Mouse (Mus musculus) stomach, embryonic 16.5 days (tissue): ENCODE results near the gene Alkbh1. TPM values are rescaled to one million over a fixed set of nuclear protein-coding genes. Genes with fewer than 3 reads are reported as not detected.

Experiments
- ATAC-seq: fragments of 200-750 bp; cut with Nextera tagmentation; 2 replicates; pipeline ENCODE4 v1.8.0; 2017; ENCODE audit warnings: moderate number of reproducible peaks, moderate TSS enrichment; ENCODE audit not compliant: insufficient read depth, low FRiP score
- H3K27ac ChIP-seq: fragments of 300-500 bp; sonication (generic); 2 replicates; pipeline ENCODE4 v1.5.1; 2014; ENCODE audit warnings: low read length
- H3K27me3 ChIP-seq: fragments of 300-500 bp; sonication (generic); 2 replicates; pipeline ENCODE4 v1.6.1; 2014; ENCODE audit warnings: low read length, control low read depth, mixed read lengths; ENCODE audit not compliant: control insufficient read depth, insufficient read depth
- H3K36me3 ChIP-seq: fragments of 300-500 bp; sonication (generic); 2 replicates; pipeline ENCODE4 v1.6.1; 2014; ENCODE audit warnings: low read length; ENCODE audit not compliant: control insufficient read depth, insufficient read depth
- H3K4me1 ChIP-seq: fragments of 300-500 bp; sonication (generic); 2 replicates; pipeline ENCODE4 v1.6.1; 2014; ENCODE audit warnings: low read length, control low read depth, mixed read lengths; ENCODE audit not compliant: control insufficient read depth, insufficient read depth
- H3K4me2 ChIP-seq: fragments of 300-500 bp; sonication (generic); 2 replicates; pipeline ENCODE4 v1.6.1; 2014; ENCODE audit warnings: low read depth, low read length, mixed read lengths
- H3K4me3 ChIP-seq: fragments of 300-500 bp; sonication (generic); replicated peaks from 2 replicates; pipeline ENCODE4 v1.5.1; 2014; ENCODE audit warnings: mild to moderate bottlenecking, low read length
- H3K9ac ChIP-seq: fragments of 300-500 bp; sonication (generic); 2 replicates; pipeline ENCODE4 v1.6.1; 2014; ENCODE audit warnings: low read length
- H3K9me3 ChIP-seq: fragments of 300-500 bp; sonication (generic); replicated peaks from 2 replicates; pipeline ENCODE4 v1.6.1; 2016; ENCODE audit warnings: low read length, control low read depth; ENCODE audit not compliant: control insufficient read depth
- WGBS: fragments of 180-500 bp; shearing (Covaris S2); extraction: QIAGEN DNeasy Blood & Tissue Kit; methylation state at CpG from one replicate; pipeline ENCODE4 v1.1.7; 2014; 5-methylcytosine and 5-hydroxymethylcytosine counted together
- polyA plus RNA-seq: library from polyadenylated mRNA; unstranded; fragments of >200 nt; fragmentation: Nextera tagmentation; extraction: Ambion mirVana; gene quantifications from 2 replicates; pipeline ENCODE4 v1.2.1, GENCODE M21; 2015

Alkbh1 gene
- polyA plus RNA-seq, 1 experiment from 2014 or later: 51.6 TPM

DNA sequence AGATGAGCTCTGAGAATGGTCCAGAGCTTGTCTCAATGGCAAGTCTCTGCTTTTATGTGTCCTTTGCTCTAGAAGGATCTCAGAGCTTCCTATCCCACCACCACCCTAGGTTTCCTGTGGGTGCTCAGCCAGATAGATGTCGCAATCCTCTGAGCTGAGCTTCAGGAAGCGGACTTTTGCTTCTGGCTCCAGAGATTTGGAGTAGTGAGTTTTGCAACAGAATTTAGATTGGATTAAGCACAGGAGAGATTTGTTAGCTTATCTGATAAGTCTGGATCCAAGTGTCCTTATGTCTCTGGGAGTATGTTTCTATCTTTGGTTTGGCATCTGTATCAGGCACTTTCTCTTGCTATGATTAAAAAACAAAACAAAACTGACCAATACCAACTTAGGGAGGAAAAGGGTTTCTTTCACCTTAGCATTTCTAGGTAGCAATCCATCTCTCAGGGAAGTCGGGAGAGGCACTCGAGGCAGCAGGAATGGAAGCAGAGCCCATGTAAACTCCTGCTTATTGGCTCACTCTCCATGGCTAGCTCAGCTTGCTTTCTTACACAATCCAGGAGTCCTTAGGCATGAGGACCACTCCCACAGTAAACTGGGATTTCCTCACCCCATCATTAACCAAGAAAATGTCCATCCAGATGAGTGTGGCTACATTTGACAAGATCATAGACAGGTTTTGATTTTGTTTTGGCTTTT lies 50.2 kb downstream of the Alkbh1 start:
- H3K27me3 ChIP-seq: no peaks in the 10 kb centered on the region
- no peak overlapping the region for H3K27ac ChIP-seq
- no peak overlapping the region for H3K4me2 ChIP-seq
- H3K36me3 ChIP-seq: no peaks in the 10 kb centered on the region
- H3K9me3 ChIP-seq: no peaks in the 10 kb centered on the region
- H3K9ac ChIP-seq: no peak overlapping the region
- ATAC-seq: no peak
- no peaks in the 10 kb centered on the region for H3K4me1 ChIP-seq
- no peak overlapping the region for H3K4me3 ChIP-seq
- 64% methylated on average over 4 of the region's 4 CpGs for WGBS

DNA sequence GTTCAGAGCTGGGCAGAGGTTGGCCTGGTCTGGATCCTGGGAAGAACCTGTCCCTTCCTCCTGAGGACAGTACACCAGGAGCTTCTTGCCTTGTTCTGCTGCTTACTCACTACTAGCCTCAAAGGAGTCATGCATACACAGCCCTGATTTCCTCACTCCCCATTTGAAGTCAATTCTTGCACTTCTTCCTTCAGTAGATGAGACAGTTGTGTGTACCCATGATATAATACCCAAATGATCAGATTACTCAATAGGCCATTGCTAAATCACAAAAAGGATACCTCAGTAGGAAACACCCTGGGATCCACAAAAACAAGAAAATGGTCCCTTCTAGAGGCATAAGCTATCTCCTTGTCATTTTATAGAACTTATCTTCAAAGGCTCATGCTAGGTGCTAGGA lies 52.5 kb downstream of the Alkbh1 start:
- Histone ChIP-seq H3K9ac (no peak overlapping the region), H3K27ac (no peak overlapping the region), H3K36me3 (no peaks in the 10 kb centered on the region), H3K9me3 (no peaks in the 10 kb centered on the region), H3K27me3 (no peaks in the 10 kb centered on the region), H3K4me3 (no peak overlapping the region), H3K4me1 (peaks cover 8% of the 10 kb centered on the region), H3K4me2 (no peak overlapping the region)
- no peak for ATAC-seq

DNA sequence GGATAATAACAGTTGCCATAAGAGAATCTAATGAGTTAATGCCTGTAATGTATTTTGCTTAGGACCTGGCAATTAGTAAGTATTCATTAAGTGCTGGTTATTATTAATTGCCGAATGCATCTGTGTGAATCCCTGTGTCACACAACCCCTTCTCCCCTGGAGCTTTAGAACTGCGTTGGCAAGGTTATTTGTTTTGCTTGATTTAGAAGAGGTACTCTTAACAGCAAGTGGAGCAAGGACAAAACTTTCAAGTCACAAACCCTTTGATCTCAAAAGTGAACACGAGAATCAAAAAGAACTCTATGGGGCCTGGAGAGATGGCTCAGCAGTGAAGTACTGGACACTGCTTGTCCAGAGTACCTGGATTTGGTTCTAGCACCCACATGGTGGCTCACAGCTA lies 54.6 kb downstream of the Alkbh1 start:
- no peaks in the 10 kb centered on the region for H3K9me3 ChIP-seq
- H3K4me2 ChIP-seq: peak overlapping the region; percentile 51
- H3K27ac ChIP-seq: no peak overlapping the region
- WGBS: 70% methylated on average over 3 of the region's 3 CpGs
- peak overlapping the region; percentile 90; the same call in 1 of the 2 replicates for H3K4me3 ChIP-seq
- no peak overlapping the region for H3K9ac ChIP-seq
- H3K36me3 ChIP-seq: no peaks in the 10 kb centered on the region
- ATAC-seq: no peak
- H3K4me1 ChIP-seq: peaks cover 13% of the 10 kb centered on the region
- H3K27me3 ChIP-seq: no peaks in the 10 kb centered on the region

DNA sequence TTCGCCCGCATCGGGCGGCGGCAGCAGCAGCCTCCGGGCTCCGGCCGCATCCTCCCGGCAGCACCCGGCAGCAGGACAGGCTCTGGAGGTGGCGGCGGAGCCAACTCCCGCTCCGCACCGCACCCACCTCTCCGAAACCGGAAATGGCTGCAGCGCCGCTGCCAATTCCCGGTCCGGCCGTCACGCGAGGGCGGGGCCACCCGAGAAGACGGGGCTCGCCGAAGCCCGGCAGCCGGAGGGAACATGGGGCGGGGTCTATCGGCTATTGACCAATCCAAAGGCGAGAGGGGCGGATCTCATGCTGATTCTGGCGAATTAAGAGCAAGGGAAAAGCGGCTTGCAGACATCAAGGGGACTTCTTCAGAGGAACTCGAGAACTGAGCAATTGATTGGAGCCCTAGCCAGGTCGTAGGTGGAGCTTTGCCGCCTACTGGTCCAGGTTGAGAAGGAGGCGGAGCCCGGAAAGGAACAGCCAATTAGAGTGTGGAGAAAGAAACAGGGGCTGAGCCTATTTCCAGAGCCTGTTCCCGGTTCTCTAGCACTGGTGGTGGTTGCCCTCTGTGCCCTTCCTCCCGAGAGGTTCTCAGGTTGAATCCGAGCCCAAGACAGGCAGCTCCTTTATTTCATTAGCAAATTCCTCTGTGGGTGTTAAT lies 55.6 kb downstream of the Alkbh1 start, which contains the start of gene Sptlc2:
TSS of gene Sptlc2 (minus strand) at position 234 of the 653 bp plus-strand sequence.
- H3K27ac ChIP-seq: peak within 1 kb of the TSS; percentile 90
- ATAC-seq: peak; percentile 98
- H3K27me3 ChIP-seq: no peaks in the 10 kb centered on the region
- H3K9me3 ChIP-seq: no peaks in the 10 kb centered on the region
- peaks cover 13% of the 10 kb centered on the region for H3K4me1 ChIP-seq
- peak within 1 kb of the TSS; percentile 70 for H3K4me2 ChIP-seq
- H3K36me3 ChIP-seq: no peaks in the 10 kb centered on the region
- 0% methylated on average over 45 of the region's 45 CpGs for WGBS
- peak within 1 kb of the TSS; percentile 95 for H3K9ac ChIP-seq
- peak within 1 kb of the TSS; percentile 90 for H3K4me3 ChIP-seq

DNA sequence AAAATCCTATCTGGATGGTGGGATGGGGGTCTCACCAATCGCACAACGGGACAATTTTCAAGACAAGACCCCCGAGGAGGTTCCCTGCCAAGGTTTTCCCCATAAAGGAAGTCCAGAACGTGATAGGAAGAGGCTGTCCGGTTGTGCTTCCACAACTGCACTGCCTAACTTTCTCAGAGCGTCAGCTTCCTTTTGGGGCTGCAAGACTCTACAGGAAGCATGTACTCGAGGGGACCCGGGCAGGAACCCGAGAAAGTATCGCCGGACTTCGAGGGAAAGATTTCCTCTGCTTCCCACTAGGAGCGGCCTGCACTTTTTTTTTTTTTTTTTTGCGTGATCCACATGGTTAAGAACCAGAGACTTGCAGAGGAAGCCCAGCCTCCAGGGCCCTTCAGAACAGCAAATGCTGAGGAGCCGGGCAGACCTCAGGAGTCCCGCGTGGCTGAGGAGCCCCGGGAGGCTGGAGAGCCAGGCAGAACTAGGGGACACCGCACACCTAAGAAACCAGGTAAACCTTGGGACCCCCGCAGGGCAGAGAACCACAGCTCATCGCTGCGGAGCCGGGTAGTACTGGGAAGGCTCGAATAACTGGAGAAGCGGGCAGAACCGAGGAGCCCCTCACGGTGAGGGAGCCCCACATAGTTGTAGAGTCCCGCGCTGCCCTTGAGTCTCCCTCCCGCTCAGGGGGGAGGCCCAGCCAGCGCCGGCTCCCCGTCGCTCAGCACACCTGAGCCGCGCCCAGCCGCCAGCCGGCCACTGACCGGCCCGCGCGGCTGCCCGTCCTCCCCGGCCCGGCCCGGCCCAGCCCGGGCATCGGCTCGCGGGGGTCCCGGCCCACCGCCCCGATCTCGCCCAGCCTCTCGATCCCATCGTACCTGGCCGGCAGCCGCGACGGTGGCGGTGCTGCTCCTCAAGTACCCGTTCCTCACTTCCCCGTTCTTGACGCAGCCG lies 56.4 kb downstream of the Alkbh1 start:
- peak overlapping the region; percentile 95 for H3K9ac ChIP-seq
- no peaks in the 10 kb centered on the region for H3K9me3 ChIP-seq
- no peaks in the 10 kb centered on the region for H3K27me3 ChIP-seq
- H3K4me2 ChIP-seq: peak overlapping the region; percentile 70
- H3K4me3 ChIP-seq: peak overlapping the region; percentile 90
- no peaks in the 10 kb centered on the region for H3K36me3 ChIP-seq
- under 1% methylated on average over 56 of the region's 65 CpGs for WGBS
- peak; percentile 31 for ATAC-seq
- peak overlapping the region; percentile 90 for H3K27ac ChIP-seq
- peaks cover 13% of the 10 kb centered on the region for H3K4me1 ChIP-seq

DNA sequence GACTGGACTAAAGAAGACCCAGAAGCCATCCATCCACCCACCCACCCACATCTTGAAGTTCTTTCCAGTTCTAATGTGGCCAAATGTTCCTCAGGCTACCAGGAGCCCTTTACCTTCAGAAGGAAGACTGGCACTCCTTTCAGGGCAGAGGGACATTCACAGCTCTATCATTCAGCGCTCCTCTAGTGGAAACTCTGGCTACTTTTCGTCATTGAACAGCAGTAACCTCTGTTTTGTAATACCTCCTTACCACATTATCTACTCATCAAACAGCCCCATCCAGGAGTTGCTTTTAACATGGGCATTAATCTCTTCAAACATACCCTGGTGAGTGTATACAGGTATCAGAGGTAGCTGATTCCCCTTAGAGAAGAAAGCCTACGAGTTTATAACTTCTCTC lies 58.8 kb downstream of the Alkbh1 start:
- H3K4me3 ChIP-seq: no peak overlapping the region
- H3K9me3 ChIP-seq: no peaks in the 10 kb centered on the region
- H3K4me2 ChIP-seq: no peak overlapping the region
- 77% methylated on average over 3 of the region's 3 CpGs for WGBS
- H3K4me1 ChIP-seq: peaks cover 18% of the 10 kb centered on the region
- no peaks in the 10 kb centered on the region for H3K27me3 ChIP-seq
- no peak overlapping the region for H3K9ac ChIP-seq
- no peak overlapping the region for H3K27ac ChIP-seq
- no peaks in the 10 kb centered on the region for H3K36me3 ChIP-seq
- ATAC-seq: no peak

DNA sequence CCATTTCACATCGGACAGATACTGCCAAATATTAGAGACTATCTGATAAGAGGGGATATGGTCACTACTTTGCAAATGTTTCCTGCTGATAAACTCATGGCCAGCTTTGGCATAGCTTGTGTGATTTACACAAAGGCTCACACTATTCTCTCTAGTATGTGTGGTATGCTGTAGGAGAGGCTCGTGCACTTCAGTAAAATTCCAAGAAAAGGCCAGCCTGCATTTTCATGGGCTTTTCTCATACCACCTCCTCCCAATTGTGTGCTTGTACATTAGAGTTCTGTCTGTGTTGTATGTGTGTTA lies 62.5 kb downstream of the Alkbh1 start:
- H3K27ac ChIP-seq: no peak overlapping the region
- H3K27me3 ChIP-seq: no peaks in the 10 kb centered on the region
- no peak overlapping the region for H3K4me3 ChIP-seq
- H3K4me2 ChIP-seq: no peak overlapping the region
- H3K36me3 ChIP-seq: no peaks in the 10 kb centered on the region
- no peaks in the 10 kb centered on the region for H3K9me3 ChIP-seq
- H3K4me1 ChIP-seq: peaks cover 10% of the 10 kb centered on the region
- ATAC-seq: no peak
- no peak overlapping the region for H3K9ac ChIP-seq
- WGBS: 50% methylated on average over 2 of the region's 2 CpGs

DNA sequence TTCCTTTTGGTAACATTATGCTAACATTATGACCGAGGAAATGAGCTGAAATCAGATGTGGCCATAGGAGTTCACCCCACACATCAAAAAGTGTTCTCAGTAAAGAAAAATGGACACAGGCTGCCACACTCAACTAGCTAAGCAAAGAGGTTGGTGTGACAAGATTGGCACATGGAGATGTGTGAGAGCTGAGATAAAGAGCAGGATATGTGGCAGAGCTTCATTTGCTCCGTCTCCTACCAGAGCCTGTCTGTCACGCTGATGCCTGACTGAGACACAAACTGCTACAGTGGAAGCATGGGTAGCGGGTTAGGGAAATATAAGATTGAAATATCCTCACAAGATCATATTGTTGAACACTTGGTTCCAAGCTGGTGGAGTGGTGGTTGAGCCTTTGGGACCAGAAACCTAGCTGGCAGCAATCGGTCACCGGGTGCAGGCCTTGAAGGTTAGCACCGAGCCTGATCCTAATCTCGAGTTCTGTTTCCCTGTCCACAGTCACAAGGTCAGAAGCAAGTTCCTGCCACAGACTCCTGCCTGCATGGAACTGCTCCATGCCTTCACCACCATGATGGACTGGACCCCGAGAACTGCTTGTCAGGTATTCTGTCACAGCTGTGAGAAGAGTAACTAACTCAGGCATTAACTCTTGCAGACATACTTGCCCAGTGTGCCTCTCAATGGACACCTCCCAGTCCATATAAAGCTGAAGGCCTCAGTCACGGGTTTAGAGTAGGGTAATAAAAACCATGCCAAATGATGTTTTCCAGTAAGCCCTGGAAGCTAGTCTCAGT lies 63.0 kb downstream of the Alkbh1 start:
- Histone ChIP-seq H3K27ac (no peak overlapping the region), H3K4me2 (no peak overlapping the region), H3K9ac (no peak overlapping the region), H3K27me3 (no peaks in the 10 kb centered on the region), H3K4me1 (peaks cover 5% of the 10 kb centered on the region), H3K4me3 (no peak overlapping the region), H3K36me3 (no peaks in the 10 kb centered on the region), H3K9me3 (no peaks in the 10 kb centered on the region)
- ATAC-seq: no peak
- 75% methylated on average over 10 of the region's 10 CpGs for WGBS
